Mouse (Mus musculus) testis, adult 2 months (tissue): ENCODE measurements at regions not wholly inside any gene's neighbourhood (a gene's known extent, or its start where the extent isn't known, plus 50 kb on each side); places are given as distances from the start of the nearest gene placed in this dataset.

Source experiments
- CTCF ChIP-seq: fragments of 200-500 bp; IDR thresholded peaks from 2 replicates; pipeline ENCODE4 v1.5.1; 2012; ENCODE audit warnings: low read depth, mild to moderate bottlenecking, inconsistent platforms, low read length, moderate library complexity; ENCODE audit not compliant: control insufficient read depth, insufficient read depth, insufficient replicate concordance
- POLR2A ChIP-seq: fragments of 200-500 bp; IDR thresholded peaks from 2 replicates; pipeline ENCODE4 v1.6.1; 2012; ENCODE audit warnings: low read depth, mild to moderate bottlenecking, inconsistent platforms, low read length, moderate library complexity; ENCODE audit not compliant: control insufficient read depth

DNA sequence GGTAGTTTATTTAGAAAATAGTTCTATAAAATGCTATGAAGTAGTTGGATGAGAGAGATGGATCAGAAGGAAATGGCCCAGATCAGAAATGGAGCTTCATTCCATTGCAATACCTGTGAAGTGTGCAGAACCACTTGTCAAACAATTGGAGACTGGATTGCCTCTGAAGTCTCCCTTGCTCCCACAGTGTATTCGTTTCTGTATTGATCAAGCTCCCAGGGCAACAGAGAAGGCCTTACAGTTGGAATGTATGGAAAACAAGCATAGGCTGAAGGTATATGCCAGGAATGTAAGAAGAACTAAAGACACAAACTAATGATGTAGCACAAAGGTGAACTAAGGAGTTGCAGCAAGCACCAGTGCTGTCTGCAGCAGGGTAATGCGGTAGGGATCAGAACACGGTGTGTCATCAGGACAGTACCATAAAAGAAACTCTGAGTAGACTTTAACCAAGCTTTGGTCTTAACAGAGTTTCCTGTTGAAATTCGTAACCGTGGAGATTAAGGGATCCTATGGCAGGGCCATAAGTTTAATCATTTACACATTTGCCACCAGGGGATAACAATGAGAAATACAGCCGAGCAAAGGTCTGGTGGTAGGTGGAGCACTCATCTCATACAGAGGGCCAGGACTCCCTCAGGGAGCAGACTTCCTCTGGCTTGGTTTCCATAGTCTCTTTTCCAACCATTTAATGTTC is 732.9 kb upstream of the 2610301B20Rik start:
- TF ChIP-seq POLR2A = no peak
- TF ChIP-seq CTCF = no peak
